Mouse (Mus musculus): ENCODE results near the gene Zdhhc17.

Gene Zdhhc17

GRCm38 (mm10) chr10:111005611-111006488 lies 4.1 kb downstream of the Zdhhc17 start:
- DNase-seq (ENCODE audit: low read depth, low spot score), result no peak

- no peak for DNase-seq (ENCODE audit: low read depth, low spot score)
Observed at GRCm38 (mm10) chr10:111004220-111004619, 5.7 kb downstream of the Zdhhc17 start.

GRCm38 (mm10) chr10:110999201-110999600 lies 10.7 kb downstream of the Zdhhc17 start:
- DNase-seq (ENCODE audit: low read depth, low spot score), result no peak

GRCm38 (mm10) chr10:110997180-110997579 lies 12.8 kb downstream of the Zdhhc17 start:
- DNase-seq (ENCODE audit: low read depth, low spot score), result no peak

- DNase-seq (ENCODE audit: low read depth, low spot score), result no peak
Observed at GRCm38 (mm10) chr10:110994761-110995160, 15.2 kb downstream of the Zdhhc17 start.

GRCm38 (mm10) chr10:110993249-110993648 lies 16.7 kb downstream of the Zdhhc17 start:
- no peak for DNase-seq (ENCODE audit: low read depth, low spot score)

GRCm38 (mm10) chr10:110992047-110992431 lies 17.9 kb downstream of the Zdhhc17 start:
- DNase-seq (ENCODE audit: low read depth, low spot score), result no peak

GRCm38 (mm10) chr10:110991307-110992046 lies 18.5 kb downstream of the Zdhhc17 start:
- DNase-seq (ENCODE audit: low read depth, low spot score), result no peak

GRCm38 (mm10) chr10:110989729-110990128 lies 20.2 kb downstream of the Zdhhc17 start:
- DNase-seq (ENCODE audit: low read depth, low spot score), result peak; percentile 16

GRCm38 (mm10) chr10:110986682-110987081 lies 23.3 kb downstream of the Zdhhc17 start:
- no peak for DNase-seq (ENCODE audit: low read depth, low spot score)

- no peak for DNase-seq (ENCODE audit: low read depth, low spot score)
Observed at GRCm38 (mm10) chr10:110982771-110983170, 27.2 kb downstream of the Zdhhc17 start.

- DNase-seq (ENCODE audit: low read depth, low spot score), result no peak
Observed at GRCm38 (mm10) chr10:110980441-110980840, 29.5 kb downstream of the Zdhhc17 start.

GRCm38 (mm10) chr10:110979431-110979830 lies 30.5 kb downstream of the Zdhhc17 start:
- DNase-seq (ENCODE audit: low read depth, low spot score), result no peak

- DNase-seq (ENCODE audit: low read depth, low spot score), result no peak
Observed at GRCm38 (mm10) chr10:110977379-110977778, 32.6 kb downstream of the Zdhhc17 start.

- DNase-seq (ENCODE audit: low read depth, low spot score), result peak; percentile 40
Observed at GRCm38 (mm10) chr10:110976046-110976445, 33.9 kb downstream of the Zdhhc17 start.

- DNase-seq (ENCODE audit: low read depth, low spot score), result no peak
Observed at GRCm38 (mm10) chr10:110974885-110975284, 35.1 kb downstream of the Zdhhc17 start.

GRCm38 (mm10) chr10:110974463-110974862 lies 35.5 kb downstream of the Zdhhc17 start:
- DNase-seq (ENCODE audit: low read depth, low spot score), result peak; percentile 16

GRCm38 (mm10) chr10:110971998-110972397 lies 37.9 kb downstream of the Zdhhc17 start:
- DNase-seq (ENCODE audit: low read depth, low spot score), result no peak

- DNase-seq (ENCODE audit: low read depth, low spot score), result no peak
Observed at GRCm38 (mm10) chr10:110971483-110971882, 38.5 kb downstream of the Zdhhc17 start.

GRCm38 (mm10) chr10:110971044-110971443 lies 38.9 kb downstream of the Zdhhc17 start:
- DNase-seq (ENCODE audit: low read depth, low spot score), result no peak

- no peak for DNase-seq (ENCODE audit: low read depth, low spot score)
Observed at GRCm38 (mm10) chr10:110962172-110962571, 47.8 kb downstream of the Zdhhc17 start.

GRCm38 (mm10) chr10:110960841-110961240 lies 49.1 kb downstream of the Zdhhc17 start:
- DNase-seq (ENCODE audit: low read depth, low spot score), result no peak

GRCm38 (mm10) chr10:110959781-110960180 lies 50.2 kb downstream of the Zdhhc17 start:
- no peak for DNase-seq (ENCODE audit: low read depth, low spot score)

All from embryo, embryonic 11.5 days (tissue).